Mouse (Mus musculus) stomach, postnatal 0 days (tissue): ENCODE data around the gene Avpi1.

Experiments used
- CTCF ChIP-seq: IDR thresholded peaks from 2 replicates; pipeline ENCODE4 v1.5.1; 2016; ENCODE audit warnings: antibody characterized with exemption, low read depth, mild to moderate bottlenecking, moderate library complexity
- EP300 ChIP-seq: optimal IDR thresholded peaks from 2 replicates; pipeline ENCODE3; 2016; ENCODE audit warnings: antibody characterized with exemption

GRCm38 (mm10) chr19:42118596-42118995 lies 10.3 kb downstream of the Avpi1 start:
- no peak for TF ChIP-seq EP300
- no peak for TF ChIP-seq CTCF
